Mouse (Mus musculus): ENCODE data around the gene Trim34b.

- TF ChIP-seq CTCF (IDR thresholded peaks at IDR 0.05; ENCODE audit: control insufficient read depth, insufficient read depth, insufficient read length) (no peak), MYOD1 (IDR thresholded peaks at IDR 0.05; ENCODE audit: control insufficient read depth, insufficient read length, low read depth) (no peak)
Measured at GRCm38 (mm10) chr7:104353600-104353967, 24.3 kb downstream of the Trim34b start.

Data from C2C12 (cell line).